Mouse (Mus musculus) 416B (cell line): ENCODE results near the gene Mau2.
"Not testable (repeated sequence)": the region's sequence is repeated elsewhere in the genome, so short reads cannot be mapped to it uniquely, and the experiment has no call there.

ENCODE experiments used
- DNase-seq: peaks from one replicate; pipeline ENCODE4 v3.0.0; 2011; ENCODE audit warnings: low read depth

The Mau2 gene

DNA sequence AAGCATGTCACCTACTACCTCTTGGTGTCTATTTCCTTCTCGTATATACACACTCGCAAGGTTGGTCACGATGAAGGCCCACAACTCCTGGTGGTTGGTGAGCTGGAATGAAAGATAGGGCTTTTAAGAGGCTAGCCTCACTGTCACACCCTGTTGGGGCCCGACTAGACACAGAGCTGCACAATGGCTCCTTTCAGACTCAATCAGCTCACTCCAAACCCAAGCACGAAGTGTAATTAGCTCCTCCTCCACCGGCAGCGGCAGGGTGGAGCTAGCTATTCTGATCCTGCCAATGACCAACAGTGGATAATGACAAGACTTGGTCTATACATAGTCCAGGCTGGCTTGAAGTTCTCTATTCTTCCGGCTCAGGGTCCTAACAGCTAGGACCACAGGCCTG lies 18.9 kb downstream of the Mau2 start:
- no peak for DNase-seq

- DNase-seq, result no peak
Observed at GRCm38 (mm10) chr8:70015017-70015416, 27.5 kb downstream of the Mau2 start.

- peak; percentile 74 for DNase-seq
Observed at GRCm38 (mm10) chr8:70012763-70013162, 29.8 kb downstream of the Mau2 start.

GRCm38 (mm10) chr8:70012350-70012749 lies 30.2 kb downstream of the Mau2 start:
- peak; percentile 64 for DNase-seq

- DNase-seq, result not testable (repeated sequence)
Observed at GRCm38 (mm10) chr8:70010796-70011195, 31.7 kb downstream of the Mau2 start.

DNA sequence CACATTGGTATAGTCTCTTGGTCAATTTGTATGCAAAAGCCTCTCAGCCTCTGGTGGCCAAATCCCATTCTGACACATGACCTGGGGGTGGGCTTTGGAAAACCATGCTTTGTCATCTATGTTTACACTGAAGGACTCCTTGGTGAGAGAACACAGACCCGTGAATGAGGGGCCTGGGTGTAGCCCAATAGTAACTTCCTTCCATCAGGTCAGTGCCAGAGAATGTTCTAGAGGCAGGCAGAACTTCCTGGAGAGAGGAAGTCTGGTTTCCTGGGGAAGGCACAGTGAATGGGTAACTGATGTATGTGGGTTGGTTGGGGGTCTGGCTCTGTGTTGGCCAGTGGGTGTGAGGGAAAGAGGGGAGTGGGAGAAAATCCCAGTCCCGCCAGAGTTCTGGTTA lies 37.4 kb downstream of the Mau2 start:
- no peak for DNase-seq

- DNase-seq, result no peak
Observed at GRCm38 (mm10) chr8:70004345-70004744, 38.2 kb downstream of the Mau2 start.

GRCm38 (mm10) chr8:70003204-70003657 lies 39.3 kb downstream of the Mau2 start:
- DNase-seq, result peak; percentile 74

DNA sequence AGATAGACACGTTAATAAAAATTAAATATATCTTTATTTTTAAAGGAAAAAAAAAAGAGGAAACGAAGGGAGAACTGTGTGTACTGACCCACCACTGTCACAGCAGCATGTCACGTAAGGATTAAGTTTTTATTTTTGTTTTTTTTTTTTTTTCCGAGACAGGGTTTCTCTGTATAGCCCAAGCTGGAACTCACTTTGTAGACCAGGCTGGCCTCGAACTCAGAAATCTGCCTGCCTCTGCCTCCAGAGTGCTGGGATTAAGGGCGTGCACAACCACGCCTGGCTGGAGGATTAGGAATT lies 40.7 kb downstream of the Mau2 start:
- not testable (repeated sequence) for DNase-seq

- DNase-seq, result peak; percentile 96
Observed at GRCm38 (mm10) chr8:70001176-70001891, 41.2 kb downstream of the Mau2 start.

DNA sequence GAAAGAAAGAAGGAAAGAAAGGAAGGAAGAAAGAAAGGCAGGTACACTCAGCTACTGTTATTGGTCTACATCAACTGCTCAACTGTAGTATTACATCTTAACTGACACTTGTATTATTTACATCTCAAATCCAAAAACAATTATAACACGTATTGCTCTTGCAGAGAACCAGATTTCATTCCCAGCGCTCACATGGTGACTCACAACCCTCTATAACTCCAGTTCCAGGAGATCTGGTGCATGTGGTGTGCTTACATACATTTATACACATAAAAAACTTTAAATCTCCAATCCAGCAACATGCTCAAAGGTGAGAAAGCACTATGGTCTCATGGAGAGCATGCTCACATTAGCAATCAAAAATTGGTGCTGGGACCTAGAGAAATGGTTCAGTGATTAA lies 42.3 kb downstream of the Mau2 start:
- no peak for DNase-seq

DNA sequence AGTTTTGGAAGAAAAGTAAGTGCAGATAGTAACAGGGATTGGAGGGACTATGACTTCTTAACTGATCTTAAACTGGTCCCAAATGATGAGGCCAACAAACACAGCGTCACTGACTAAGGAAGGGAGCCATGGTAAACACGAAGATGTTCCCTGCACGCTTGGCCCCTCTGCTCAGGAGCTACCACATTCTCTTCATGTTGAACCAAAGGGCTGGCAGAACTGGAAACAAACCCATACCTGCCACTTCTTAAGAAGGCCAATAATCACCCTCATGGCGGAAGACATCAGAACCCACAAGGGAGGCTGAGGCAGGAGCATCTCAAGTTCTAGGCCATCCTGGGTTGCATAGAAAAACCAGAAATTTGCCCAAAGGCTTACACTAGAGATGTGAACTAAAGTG lies 43.3 kb downstream of the Mau2 start:
- no peak for DNase-seq

GRCm38 (mm10) chr8:69998706-69999105 lies 43.8 kb downstream of the Mau2 start:
- DNase-seq, result no peak

GRCm38 (mm10) chr8:69996589-69997285 lies 45.8 kb downstream of the Mau2 start:
- DNase-seq, result no peak

GRCm38 (mm10) chr8:69995776-69996588 lies 46.6 kb downstream of the Mau2 start, which contains the start of gene Gatad2a:
Gatad2a (minus strand) TSS chr8:69996384.
- DNase-seq, result peak; percentile 100

- no peak for DNase-seq
Observed at GRCm38 (mm10) chr8:69995422-69995775, 47.1 kb downstream of the Mau2 start.

DNA sequence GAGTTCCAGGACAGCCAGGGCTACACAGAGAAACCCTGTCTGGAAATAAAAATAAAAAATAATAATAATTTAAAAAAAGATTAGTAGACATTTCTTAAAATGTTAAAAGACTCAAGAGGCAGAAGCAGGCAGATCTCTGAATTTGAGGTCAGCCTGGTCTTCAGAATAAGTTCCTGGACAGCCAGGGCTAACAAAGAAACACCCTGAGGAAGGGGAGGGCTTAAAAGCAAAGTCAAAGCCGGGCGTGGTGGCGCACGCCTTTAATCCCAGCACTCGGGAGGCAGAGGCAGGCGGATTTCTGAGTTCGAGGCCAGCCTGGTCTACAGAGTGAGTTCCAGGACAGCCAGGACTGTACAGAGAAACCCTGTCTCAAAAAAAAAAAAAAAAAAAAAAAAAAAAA lies 53.6 kb downstream of the Mau2 start:
- DNase-seq, result not testable (repeated sequence)

GRCm38 (mm10) chr8:69987744-69988143 lies 54.8 kb downstream of the Mau2 start:
- no peak for DNase-seq

DNA sequence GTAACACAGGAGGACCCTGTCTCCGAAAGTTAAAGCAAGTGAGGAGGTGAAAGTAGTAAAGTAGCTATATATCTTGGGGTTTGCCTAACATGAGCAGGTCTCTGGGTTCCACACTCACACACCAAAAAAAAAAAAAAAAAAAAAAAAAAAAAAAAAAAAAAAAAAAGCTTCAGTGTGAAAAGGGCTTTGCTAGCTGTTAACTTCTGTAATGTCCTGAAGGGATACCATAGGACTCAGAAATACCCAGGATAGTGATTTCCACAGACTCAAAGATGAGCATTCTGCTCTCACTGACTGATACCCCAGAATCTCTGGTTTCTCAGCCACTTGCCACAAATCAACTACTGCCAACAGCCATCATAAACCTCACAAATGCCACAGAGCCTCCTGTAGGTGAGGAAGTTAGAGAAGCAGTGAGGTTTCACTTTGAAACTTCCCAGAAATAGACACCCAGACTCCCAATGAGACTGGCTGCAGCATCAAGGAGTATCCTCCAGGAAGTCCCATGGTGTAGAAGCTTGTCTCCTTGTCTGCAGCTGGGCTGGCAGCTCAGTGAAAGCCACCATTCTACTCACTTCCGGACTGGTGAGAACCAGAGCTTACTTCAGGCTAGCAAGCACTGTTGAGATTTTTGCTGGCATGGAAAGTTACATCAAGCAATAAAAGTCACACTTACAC lies 57.5 kb downstream of the Mau2 start:
- peak; percentile 62 for DNase-seq

- no peak for DNase-seq
Observed at GRCm38 (mm10) chr8:69978456-69978855, 64.1 kb downstream of the Mau2 start.

- no peak for DNase-seq
Observed at GRCm38 (mm10) chr8:69974806-69975205, 67.7 kb downstream of the Mau2 start.

DNA sequence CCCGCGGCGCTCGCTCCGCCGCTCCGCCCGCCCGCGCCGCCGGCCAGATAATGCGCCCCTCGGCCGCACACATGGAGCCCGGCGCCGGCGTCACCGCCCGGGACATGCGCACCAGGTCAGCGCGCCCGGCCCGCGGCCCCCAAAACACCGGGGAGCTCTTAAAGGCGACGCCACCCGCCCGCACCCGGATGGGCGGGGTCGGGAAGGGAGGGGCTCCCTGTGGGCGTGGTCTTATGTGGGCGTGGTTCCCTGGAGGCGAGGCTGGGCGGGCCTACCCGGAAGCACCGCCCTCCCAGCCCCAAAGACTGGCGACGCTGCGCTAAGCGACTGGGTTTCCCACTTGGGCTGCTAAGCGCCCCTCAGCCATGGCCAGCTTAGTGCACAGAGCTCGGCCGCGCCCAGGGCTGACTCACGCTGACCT lies 68.3 kb downstream of the Mau2 start:
- DNase-seq, result peak; percentile 97
